Mouse (Mus musculus) liver, embryonic 11.5 days (tissue): Measurements from ENCODE around the gene Gm6803. TPM values are rescaled to one million over a fixed set of nuclear protein-coding genes. Genes with fewer than 3 reads are reported as not detected.

Experiments used
- polyA plus RNA-seq: library from polyadenylated mRNA; unstranded; fragments of >200 nt; fragmentation: Nextera tagmentation; extraction: Ambion mirVana; gene quantifications from 2 replicates; pipeline ENCODE4 v1.2.1, GENCODE M21; 2014

Gene Gm6803
- polyA plus RNA-seq, 1 experiment from 2014 or later, result not detected

Other genes starting within 250 kb of the Gm6803 start
- gene Gm21319, start 243.0 kb downstream of the Gm6803 start, polyA plus RNA-seq, result not detected in 2 replicates
- gene Gm21936, start 223.3 kb downstream of the Gm6803 start, polyA plus RNA-seq, result not detected in 2 replicates
- gene BB287469, start 202.2 kb downstream of the Gm6803 start, polyA plus RNA-seq, result not detected in 2 replicates
- not detected in 2 replicates for gene Gm2001, start 176.4 kb downstream of the Gm6803 start, polyA plus RNA-seq
- not detected in 2 replicates for gene Gm2016, start 144.7 kb downstream of the Gm6803 start, polyA plus RNA-seq
- not detected in 2 replicates for gene Gm2022, start 123.4 kb downstream of the Gm6803 start, polyA plus RNA-seq
- gene Gm2035, start 98.9 kb downstream of the Gm6803 start, polyA plus RNA-seq, result not detected in 2 replicates
- not detected in 2 replicates for gene Gm2042, start 64.7 kb downstream of the Gm6803 start, polyA plus RNA-seq
- gene Gm2075, start 6.9 kb downstream of the Gm6803 start, polyA plus RNA-seq, result not detected in 2 replicates
- gene Gm2056, start 8.2 kb upstream of the Gm6803 start, polyA plus RNA-seq, result not detected in 2 replicates
- not detected in 2 replicates for gene Gm16368, start 64.9 kb upstream of the Gm6803 start, polyA plus RNA-seq
- gene Gm10436, start 163.3 kb upstream of the Gm6803 start, polyA plus RNA-seq, result not detected in 2 replicates
- not detected in 2 replicates for gene Gm8332, start 231.3 kb upstream of the Gm6803 start, polyA plus RNA-seq